Mouse (Mus musculus) ZHBTc4 (cell line): ENCODE results near the gene Gm21800.
"Not testable (repeated sequence)": the region's sequence is repeated elsewhere in the genome, so short reads cannot be mapped to it uniquely, and the experiment has no call there.

Source experiments
- DNase-seq: peaks from one replicate; pipeline ENCODE4 v3.0.0-alpha.2; 2011; ENCODE audit warnings: low read depth, low spot score

The Gm21800 gene

DNA sequence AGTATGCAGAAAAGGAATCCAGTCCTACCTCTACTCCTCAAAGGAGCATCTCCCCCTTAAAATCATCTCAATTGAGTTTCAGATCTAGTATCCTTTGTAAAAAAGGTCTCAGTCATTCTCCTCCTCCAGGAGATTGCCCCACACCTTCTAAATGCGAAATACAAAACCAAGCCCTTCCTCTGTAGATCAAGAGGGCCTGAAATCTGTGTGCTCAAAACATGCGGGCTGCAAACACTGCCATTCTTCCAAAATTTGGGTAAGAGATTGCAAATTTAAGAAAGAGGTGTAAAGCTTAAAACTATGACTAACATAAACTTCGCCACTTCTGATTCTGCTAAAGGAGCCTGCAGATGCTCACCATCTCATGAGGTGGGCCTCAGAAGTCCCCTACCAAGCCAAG lies at the start of gene Gm21800:
Gene Gm21800 (plus strand): TSS at position 301 of the 400 bp plus-strand sequence.
- DNase-seq, result not testable (repeated sequence)
